Mouse (Mus musculus): ENCODE measurements around the gene Cav1. TPM values are rescaled to one million over a fixed set of nuclear protein-coding genes. Genes with fewer than 3 reads are reported as not detected.

The Cav1 gene
- polyA plus RNA-seq, 1 experiment = not detected

GRCm38 (mm10) chr6:17282159-17282558 is 24.0 kb upstream of the Cav1 start:
- no peaks in the 10 kb centered on the region for H3K4me1 ChIP-seq (ENCODE audit: control insufficient read depth)
- no peaks in the 10 kb centered on the region for H3K36me3 ChIP-seq (ENCODE audit: control insufficient read depth)
- H3K4me3 ChIP-seq (replicated peaks) = no peak overlapping the region
- no peak for TF ChIP-seq GATA1 (IDR thresholded peaks at IDR 0.05; ENCODE audit: low read length)
- no peak for TF ChIP-seq TAL1 (IDR thresholded peaks at IDR 0.05; ENCODE audit: low read length)
- no peaks in the 10 kb centered on the region for H3K9me3 ChIP-seq (ENCODE audit: control insufficient read depth, low read length)
- H3K27me3 ChIP-seq (ENCODE audit: control insufficient read depth) = peaks cover 14% of the 10 kb centered on the region

GRCm38 (mm10) chr6:17283834-17284233 is 22.3 kb upstream of the Cav1 start:
- Histone ChIP-seq H3K4me3 (replicated peaks) (no peak overlapping the region), H3K36me3 (ENCODE audit: control insufficient read depth) (no peaks in the 10 kb centered on the region), H3K9me3 (ENCODE audit: control insufficient read depth, low read length) (no peaks in the 10 kb centered on the region), H3K27me3 (ENCODE audit: control insufficient read depth) (peaks cover 14% of the 10 kb centered on the region), H3K4me1 (ENCODE audit: control insufficient read depth) (no peaks in the 10 kb centered on the region)
- TF ChIP-seq GATA1 (IDR thresholded peaks at IDR 0.05; ENCODE audit: low read length) (no peak), TAL1 (IDR thresholded peaks at IDR 0.05; ENCODE audit: low read length) (no peak)

GRCm38 (mm10) chr6:17286381-17286780 is 19.8 kb upstream of the Cav1 start:
- TF ChIP-seq GATA1 (IDR thresholded peaks at IDR 0.05; ENCODE audit: low read length) (no peak), TAL1 (IDR thresholded peaks at IDR 0.05; ENCODE audit: low read length) (no peak)
- H3K9me3 ChIP-seq (ENCODE audit: control insufficient read depth, low read length) = no peaks in the 10 kb centered on the region
- H3K36me3 ChIP-seq (ENCODE audit: control insufficient read depth) = no peaks in the 10 kb centered on the region
- peaks cover 2% of the 10 kb centered on the region for H3K27me3 ChIP-seq (ENCODE audit: control insufficient read depth)
- no peak overlapping the region for H3K4me3 ChIP-seq (replicated peaks)
- no peaks in the 10 kb centered on the region for H3K4me1 ChIP-seq (ENCODE audit: control insufficient read depth)

GRCm38 (mm10) chr6:17295116-17295515 is 11.0 kb upstream of the Cav1 start:
- Histone ChIP-seq H3K36me3 (ENCODE audit: control insufficient read depth) (no peaks in the 10 kb centered on the region), H3K4me3 (replicated peaks) (no peak overlapping the region), H3K9me3 (ENCODE audit: control insufficient read depth, low read length) (no peaks in the 10 kb centered on the region), H3K27me3 (ENCODE audit: control insufficient read depth) (no peaks in the 10 kb centered on the region), H3K4me1 (ENCODE audit: control insufficient read depth) (no peaks in the 10 kb centered on the region)
- TF ChIP-seq TAL1 (IDR thresholded peaks at IDR 0.05; ENCODE audit: low read length) = no peak
- no peak for TF ChIP-seq GATA1 (IDR thresholded peaks at IDR 0.05; ENCODE audit: low read length)

GRCm38 (mm10) chr6:17306602-17307325 is 629 bp downstream of the Cav1 start:
- TF ChIP-seq TAL1 (IDR thresholded peaks at IDR 0.05; ENCODE audit: low read length) (no peak), GATA1 (IDR thresholded peaks at IDR 0.05; ENCODE audit: low read length) (no peak)
- Histone ChIP-seq H3K4me3 (replicated peaks) (no peak overlapping the region), H3K36me3 (ENCODE audit: control insufficient read depth) (no peaks in the 10 kb centered on the region), H3K4me1 (ENCODE audit: control insufficient read depth) (no peaks in the 10 kb centered on the region), H3K27me3 (ENCODE audit: control insufficient read depth) (peaks cover 31% of the 10 kb centered on the region), H3K9me3 (ENCODE audit: control insufficient read depth, low read length) (no peaks in the 10 kb centered on the region)

- no peak for TF ChIP-seq GATA1 (IDR thresholded peaks at IDR 0.05; ENCODE audit: low read length)
- TF ChIP-seq TAL1 (IDR thresholded peaks at IDR 0.05; ENCODE audit: low read length) = no peak
- no peak overlapping the region for H3K4me3 ChIP-seq (replicated peaks)
- no peaks in the 10 kb centered on the region for H3K36me3 ChIP-seq (ENCODE audit: control insufficient read depth)
Observed at GRCm38 (mm10) chr6:17307461-17308115, 1.5 kb downstream of the Cav1 start.

GRCm38 (mm10) chr6:17308661-17309060 is 2.5 kb downstream of the Cav1 start:
- Histone ChIP-seq H3K4me3 (replicated peaks) (no peak overlapping the region), H3K9me3 (ENCODE audit: control insufficient read depth, low read length) (no peaks in the 10 kb centered on the region), H3K36me3 (ENCODE audit: control insufficient read depth) (no peaks in the 10 kb centered on the region), H3K4me1 (ENCODE audit: control insufficient read depth) (no peaks in the 10 kb centered on the region), H3K27me3 (ENCODE audit: control insufficient read depth) (peaks cover 31% of the 10 kb centered on the region)
- no peak for TF ChIP-seq GATA1 (IDR thresholded peaks at IDR 0.05; ENCODE audit: low read length)
- no peak for TF ChIP-seq TAL1 (IDR thresholded peaks at IDR 0.05; ENCODE audit: low read length)

More at GRCm38 (mm10) chr6:17307461-17308115, 1.5 kb downstream of the Cav1 start:
- Histone ChIP-seq H3K9me3 (ENCODE audit: control insufficient read depth, low read length) (no peaks in the 10 kb centered on the region), H3K4me1 (ENCODE audit: control insufficient read depth) (no peaks in the 10 kb centered on the region), H3K27me3 (ENCODE audit: control insufficient read depth) (peaks cover 31% of the 10 kb centered on the region)

GRCm38 (mm10) chr6:17309260-17309659 is 3.1 kb downstream of the Cav1 start:
- TF ChIP-seq TAL1 (IDR thresholded peaks at IDR 0.05; ENCODE audit: low read length) (no peak), GATA1 (IDR thresholded peaks at IDR 0.05; ENCODE audit: low read length) (no peak)
- Histone ChIP-seq H3K9me3 (ENCODE audit: control insufficient read depth, low read length) (no peaks in the 10 kb centered on the region), H3K4me1 (ENCODE audit: control insufficient read depth) (no peaks in the 10 kb centered on the region), H3K36me3 (ENCODE audit: control insufficient read depth) (no peaks in the 10 kb centered on the region), H3K4me3 (replicated peaks) (no peak overlapping the region), H3K27me3 (ENCODE audit: control insufficient read depth) (peaks cover 31% of the 10 kb centered on the region)

GRCm38 (mm10) chr6:17314241-17314640 is 8.1 kb downstream of the Cav1 start:
- no peaks in the 10 kb centered on the region for H3K9me3 ChIP-seq (ENCODE audit: control insufficient read depth, low read length)
- no peak for TF ChIP-seq TAL1 (IDR thresholded peaks at IDR 0.05; ENCODE audit: low read length)
- no peak for TF ChIP-seq GATA1 (IDR thresholded peaks at IDR 0.05; ENCODE audit: low read length)
- no peaks in the 10 kb centered on the region for H3K27me3 ChIP-seq (ENCODE audit: control insufficient read depth)
- no peak overlapping the region for H3K4me3 ChIP-seq (replicated peaks)
- no peaks in the 10 kb centered on the region for H3K36me3 ChIP-seq (ENCODE audit: control insufficient read depth)
- no peaks in the 10 kb centered on the region for H3K4me1 ChIP-seq (ENCODE audit: control insufficient read depth)
